In genomic region chr1:125441679-125442078, GRCm38 (mm10) we compare ENCODE assay signal across 9 mouse cellular contexts. TPM values are rescaled to one million over a fixed set of nuclear protein-coding genes. Genes with fewer than 3 reads are reported as not detected.
DNase-seq lines count a peak whose midpoint lies in the region; ATAC-seq and TF ChIP-seq lines count a peak whose summit lies in the region.
"Had no signal": no experiment of that assay in that cellular context is flagged by ENCODE, and none has a peak within 500 bp of the region (broad histone marks: within the 10 kb centered on the region; RNA-seq: fewer than 3 reads in every experiment).

No protein-coding gene starts in this region.

- H3K27ac ChIP-seq in heart, embryonic 16.5 days (ENCODE audit: low read length) = no peak overlapping the region
- no peak overlapping the region for H3K27ac ChIP-seq in heart, embryonic 10.5 days
- peak overlapping the region; percentile 64 for H3K27ac ChIP-seq in brown adipose tissue, adult 24 weeks (replicated peaks; ENCODE audit: low read depth, low read length)
- H3K27ac ChIP-seq in liver, embryonic 15.5 days (replicated peaks) = peak overlapping the region; percentile 48; the same call in 1 of the 2 replicates
- peak overlapping the region; percentile 70 for H3K27ac ChIP-seq in small intestine, adult 2 months (ENCODE audit: insufficient read depth, low read depth, low read length)
- no peak overlapping the region for H3K27ac ChIP-seq in midbrain, embryonic 14.5 days (replicated peaks; ENCODE audit: low read depth, low read length)
- H3K27ac ChIP-seq: forebrain, embryonic 15.5 days had no signal

- no peak for DNase-seq in heart, embryonic 10.5 days (ENCODE audit: low spot score)
- no peak for DNase-seq in midbrain, embryonic 14.5 days
- no peak for DNase-seq in gastrocnemius, postnatal 25 days
- no peak for DNase-seq in urinary bladder, postnatal 14 days (ENCODE audit: low spot score)

- H3K4me3 ChIP-seq in heart, embryonic 16.5 days (ENCODE audit: low read length) = no peak overlapping the region
- no peak overlapping the region for H3K4me3 ChIP-seq in heart, embryonic 10.5 days
- H3K4me3 ChIP-seq in brown adipose tissue, adult 24 weeks (ENCODE audit: insufficient read depth, low read depth, low read length) = no peak overlapping the region
- H3K4me3 ChIP-seq in liver, embryonic 15.5 days (replicated peaks) = no peak overlapping the region
- no peak overlapping the region for H3K4me3 ChIP-seq in small intestine, adult 2 months (ENCODE audit: low read depth, low read length)
- H3K4me3 ChIP-seq in midbrain, embryonic 14.5 days (replicated peaks; ENCODE audit: low read depth, low read length) = no peak overlapping the region
- H3K4me3 ChIP-seq: forebrain, embryonic 15.5 days had no signal

- H3K9ac ChIP-seq in heart, embryonic 16.5 days (ENCODE audit: low read length) = no peak overlapping the region
- H3K9ac ChIP-seq in liver, embryonic 15.5 days = no peak overlapping the region
- no peak overlapping the region for H3K9ac ChIP-seq in midbrain, embryonic 14.5 days (replicated peaks; ENCODE audit: low read length)
- H3K9ac ChIP-seq: forebrain, embryonic 15.5 days had no signal

- no peak for TF ChIP-seq POLR2A in small intestine, adult 2 months (IDR thresholded peaks at IDR 0.05; ENCODE audit: low read depth, low read length)

- no peaks in the 10 kb centered on the region for H3K27me3 ChIP-seq in heart, embryonic 16.5 days (ENCODE audit: control insufficient read depth, insufficient read depth, low read length)
- no peaks in the 10 kb centered on the region for H3K27me3 ChIP-seq in heart, embryonic 10.5 days (ENCODE audit: insufficient read depth, poor library complexity, severe bottlenecking)
- no peaks in the 10 kb centered on the region for H3K27me3 ChIP-seq in liver, embryonic 15.5 days
- no peaks in the 10 kb centered on the region for H3K27me3 ChIP-seq in small intestine, adult 2 months (ENCODE audit: control insufficient read depth, insufficient read depth, low read length)
- no peaks in the 10 kb centered on the region for H3K27me3 ChIP-seq in midbrain, embryonic 14.5 days (ENCODE audit: control insufficient read depth, insufficient read depth, low read length)

- H3K9me3 ChIP-seq in heart, embryonic 16.5 days (replicated peaks; ENCODE audit: control insufficient read depth, low read length) = no peaks in the 10 kb centered on the region
- H3K9me3 ChIP-seq in heart, embryonic 10.5 days = no peaks in the 10 kb centered on the region
- H3K9me3 ChIP-seq in liver, embryonic 15.5 days (replicated peaks) = no peaks in the 10 kb centered on the region
- H3K9me3 ChIP-seq in midbrain, embryonic 14.5 days (ENCODE audit: control insufficient read depth, low read length) = no peaks in the 10 kb centered on the region
- H3K9me3 ChIP-seq: forebrain, embryonic 15.5 days had no signal

- no peaks in the 10 kb centered on the region for H3K36me3 ChIP-seq in heart, embryonic 16.5 days (ENCODE audit: control insufficient read depth, insufficient read depth)
- H3K36me3 ChIP-seq in heart, embryonic 10.5 days = no peaks in the 10 kb centered on the region
- H3K36me3 ChIP-seq in liver, embryonic 15.5 days (replicated peaks) = no peaks in the 10 kb centered on the region
- no peaks in the 10 kb centered on the region for H3K36me3 ChIP-seq in small intestine, adult 2 months (ENCODE audit: control insufficient read depth, insufficient read depth, low read length)
- no peaks in the 10 kb centered on the region for H3K36me3 ChIP-seq in midbrain, embryonic 14.5 days (ENCODE audit: control insufficient read depth, insufficient read depth, low read length)
- H3K36me3 ChIP-seq: forebrain, embryonic 15.5 days had no signal

- ATAC-seq in heart, embryonic 16.5 days (replicated peaks; ENCODE audit: extremely low read depth, insufficient read depth, low FRiP score) = 0 out of 2 replicates have a peak, but pooled peaks have one; percentile 30
- ATAC-seq in liver, embryonic 15.5 days (ENCODE audit: insufficient read depth) = peak; percentile 30; the same call in 1 of the 2 replicates
- ATAC-seq in midbrain, embryonic 14.5 days (ENCODE audit: low FRiP score, low TSS enrichment) = no peak
- ATAC-seq: forebrain, embryonic 15.5 days had no signal

- TF ChIP-seq CTCF in small intestine, adult 2 months (IDR thresholded peaks at IDR 0.05; ENCODE audit: extremely low read depth, insufficient read length, insufficient replicate concordance, low read depth, low read length) = no peak

- H3K4me1 ChIP-seq in heart, embryonic 16.5 days (ENCODE audit: control insufficient read depth, insufficient read depth, low read length) = no peaks in the 10 kb centered on the region
- H3K4me1 ChIP-seq in heart, embryonic 10.5 days = no peaks in the 10 kb centered on the region; the same call in 1 of the 2 replicates
- H3K4me1 ChIP-seq in brown adipose tissue, adult 24 weeks (ENCODE audit: control insufficient read depth, insufficient read depth, insufficient read length, low read length) = no peaks in the 10 kb centered on the region
- H3K4me1 ChIP-seq in liver, embryonic 15.5 days (replicated peaks) = 0 out of 2 replicates have a peak, but pooled peaks cover 4% of the 10 kb centered on the region
- H3K4me1 ChIP-seq in small intestine, adult 2 months (ENCODE audit: control insufficient read depth, insufficient read depth, insufficient read length, low read length) = peaks cover 6% of the 10 kb centered on the region; the same call in 1 of the 2 replicates
- H3K4me1 ChIP-seq in midbrain, embryonic 14.5 days (ENCODE audit: control insufficient read depth, insufficient read depth, low read length) = no peaks in the 10 kb centered on the region
- H3K4me1 ChIP-seq: forebrain, embryonic 15.5 days had no signal

- peak overlapping the region; percentile 26; the same call in 1 of the 2 replicates for H3K4me2 ChIP-seq in heart, embryonic 16.5 days (ENCODE audit: low read depth, low read length)
- peak overlapping the region; percentile 20; the same call in 1 of the 2 replicates for H3K4me2 ChIP-seq in liver, embryonic 15.5 days
- no peak overlapping the region for H3K4me2 ChIP-seq in midbrain, embryonic 14.5 days (ENCODE audit: low read length)
- H3K4me2 ChIP-seq: forebrain, embryonic 15.5 days had no signal

- 59% methylated on average over 7 of the region's 7 CpGs for WGBS in heart, embryonic 16.5 days
- WGBS in heart, embryonic 10.5 days = 73% methylated on average over 7 of the region's 7 CpGs
- WGBS in liver, embryonic 15.5 days (ENCODE audit: insufficient replicate concordance) = 19% methylated on average over 7 of the region's 7 CpGs
- WGBS in small intestine, adult 2 months = 54% methylated on average over 7 of the region's 7 CpGs
- WGBS in midbrain, embryonic 14.5 days = 89% methylated on average over 7 of the region's 7 CpGs

RNA-seq across cellular contexts. Expression of gene Actr3, which starts 6.2 kb away (rescaled TPM):
- polyA plus RNA-seq in heart, embryonic 16.5 days (2015; fragmentation: Nextera tagmentation; extraction: Ambion mirVana) = 310 and 348 TPM in 2 replicates
- polyA plus RNA-seq in heart, embryonic 10.5 days (2016; fragmentation: Nextera tagmentation; extraction: Ambion mirVana) = 283 and 309 TPM in 2 replicates
- 102 and 107 TPM in 2 replicates for polyA plus RNA-seq in brown adipose tissue, adult 24 weeks (2012; ENCODE audit: insufficient read depth, insufficient read length, missing spikeins)
- 127 and 133 TPM in 2 replicates for polyA plus RNA-seq in liver, embryonic 15.5 days (2015; fragmentation: Nextera tagmentation; extraction: Ambion mirVana)
- polyA plus RNA-seq in small intestine, adult 2 months (2012; rRNA removed) = 45.0 and 90.9 TPM in 2 replicates
- polyA plus RNA-seq in midbrain, embryonic 14.5 days (2014; fragmentation: Nextera tagmentation; extraction: Ambion mirVana) = 210 and 274 TPM in 2 replicates
- total RNA-seq in gastrocnemius, postnatal 25 days (2021) = 10 to 100 TPM; 34.5 to 38.6 TPM

Comparison
In these comparisons a context has a peak if more than half of its experiments do, and no peak if none do; other contexts are left out.
1. H3K27ac ChIP-seq: peak in brown adipose tissue, adult 24 weeks (single experiment), liver, embryonic 15.5 days (single experiment) and small intestine, adult 2 months (single experiment); none in heart, embryonic 16.5 days (single experiment), heart, embryonic 10.5 days (single experiment) and midbrain, embryonic 14.5 days (single experiment).